Mouse (Mus musculus): ENCODE results near the gene Pxn. TPM values are rescaled to one million over a fixed set of nuclear protein-coding genes. Genes with fewer than 3 reads are reported as not detected.
A peak's percentile ranks its signal among the peaks of the same experiment; 100 is the strongest.
"Not testable (repeated sequence)": the region's sequence is repeated elsewhere in the genome, so short reads cannot be mapped to it uniquely, and the experiment has no call there.

Pxn gene
- total and polyA plus RNA-seq, 2 experiments from 2014 or later: 19.9 to 66.6 TPM

DNA sequence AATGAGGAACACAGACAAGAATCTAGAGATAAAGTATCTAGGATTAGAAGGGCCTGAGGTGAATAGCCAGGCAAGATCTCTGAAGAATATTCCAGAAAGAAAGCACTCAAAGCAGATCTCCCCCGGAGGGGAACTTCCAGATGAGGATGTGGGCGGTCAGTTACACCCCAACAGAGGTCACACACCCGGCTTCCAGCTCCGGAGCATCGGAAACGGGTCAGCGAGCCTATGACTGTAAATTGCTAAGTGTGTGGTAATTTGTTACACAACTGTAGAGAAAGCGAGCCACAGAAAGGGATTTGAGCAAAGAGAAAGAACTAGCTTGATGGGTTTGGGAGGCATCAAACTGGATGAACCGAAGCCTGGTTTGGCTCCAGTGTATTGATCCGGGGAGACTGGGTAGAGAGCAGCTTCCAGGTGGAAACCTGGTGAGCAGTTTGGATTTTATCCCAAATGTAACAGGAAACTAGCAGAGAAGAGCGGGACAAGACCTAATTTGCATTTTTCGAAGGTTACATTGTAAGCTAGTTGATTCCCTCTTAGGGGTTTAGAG lies 6.0 kb upstream of the Pxn start:
- Histone ChIP-seq H3K4me3 (ENCODE audit: low read depth, low read length) (no peak overlapping the region), H3K9ac (replicated peaks; ENCODE audit: low read depth, low read length) (no peak overlapping the region), H3K27ac (ENCODE audit: low read depth) (peak overlapping the region; percentile 43; the same call in 1 of the 2 replicates), H3K36me3 (replicated peaks; ENCODE audit: control insufficient read depth, insufficient read depth, low read length) (no peaks in the 10 kb centered on the region), H3K4me1 (ENCODE audit: control insufficient read depth, insufficient read depth) (no peaks in the 10 kb centered on the region), H3K27me3 (ENCODE audit: control insufficient read depth, insufficient read depth, low read length) (no peaks in the 10 kb centered on the region), H3K9me3 (replicated peaks; ENCODE audit: control insufficient read depth, low read length) (no peaks in the 10 kb centered on the region), H3K4me2 (ENCODE audit: low read depth, low read length) (no peak overlapping the region)
- DNase-seq (ENCODE audit: low spot score): no peak
- 62% methylated on average over 12 of the region's 12 CpGs for WGBS
- no peak for ATAC-seq (ENCODE audit: insufficient read depth, low read depth)
- TF ChIP-seq EP300 (IDR thresholded peaks at IDR 0.05; ENCODE audit: low read depth) (no peak), CTCF (IDR thresholded peaks at IDR 0.05; ENCODE audit: low read depth) (no peak)

DNA sequence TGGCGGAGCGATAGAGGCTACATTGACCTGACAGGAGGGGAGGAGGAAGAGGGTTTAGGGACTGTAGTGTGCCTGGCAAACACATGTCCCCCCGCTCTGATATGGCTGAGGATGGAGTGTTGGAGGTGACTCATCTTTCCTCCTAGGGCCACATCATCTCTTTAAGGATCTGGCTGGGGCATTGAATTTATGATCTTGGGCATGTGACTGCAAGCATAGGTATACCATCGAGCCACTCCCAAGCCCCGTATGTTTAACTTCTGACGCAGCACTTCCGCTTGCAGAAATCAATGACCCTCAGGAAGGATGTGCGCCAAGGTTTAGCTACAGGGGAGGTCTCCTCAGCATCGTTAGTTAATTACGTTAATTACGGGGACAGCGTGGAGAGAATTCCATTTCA lies 3.4 kb upstream of the Pxn start:
- no peaks in the 10 kb centered on the region for H3K36me3 ChIP-seq (replicated peaks; ENCODE audit: control insufficient read depth, insufficient read depth, low read length)
- H3K27ac ChIP-seq (ENCODE audit: low read depth): no peak overlapping the region
- no peak overlapping the region for H3K9ac ChIP-seq (replicated peaks; ENCODE audit: low read depth, low read length)
- no peaks in the 10 kb centered on the region for H3K9me3 ChIP-seq (replicated peaks; ENCODE audit: control insufficient read depth, low read length)
- 54% methylated on average over 12 of the region's 12 CpGs for WGBS
- DNase-seq (ENCODE audit: low spot score): no peak
- H3K27me3 ChIP-seq (ENCODE audit: control insufficient read depth, insufficient read depth, low read length): no peaks in the 10 kb centered on the region
- no peak overlapping the region for H3K4me3 ChIP-seq (ENCODE audit: low read depth, low read length)
- no peak for TF ChIP-seq CTCF (IDR thresholded peaks at IDR 0.05; ENCODE audit: low read depth)
- TF ChIP-seq EP300 (IDR thresholded peaks at IDR 0.05; ENCODE audit: low read depth): no peak
- peaks cover 10% of the 10 kb centered on the region for H3K4me1 ChIP-seq (ENCODE audit: control insufficient read depth, insufficient read depth)
- no peak overlapping the region for H3K4me2 ChIP-seq (ENCODE audit: low read depth, low read length)
- no peak for ATAC-seq (ENCODE audit: insufficient read depth, low read depth)

DNA sequence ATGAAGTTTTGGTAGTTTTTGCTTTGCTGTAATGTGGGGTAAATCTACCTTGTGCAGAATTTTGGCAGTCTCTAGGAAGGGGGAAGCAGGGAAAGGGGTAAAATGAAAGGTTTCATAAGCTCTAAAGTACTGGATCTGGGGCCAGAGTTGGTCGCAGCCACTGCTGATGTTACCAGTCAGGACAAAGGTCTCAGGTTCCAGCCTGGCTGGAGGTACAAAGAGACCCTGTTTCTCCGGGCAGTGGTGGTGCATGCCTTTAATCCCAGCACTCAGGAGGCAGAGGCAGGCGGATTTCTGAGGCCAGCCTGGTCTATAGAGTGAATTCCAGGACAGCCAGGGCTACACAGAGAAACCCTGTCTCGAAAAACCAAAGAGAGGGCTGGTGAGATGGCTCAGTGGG lies 859 bp upstream of the Pxn start:
- H3K9me3 ChIP-seq (replicated peaks; ENCODE audit: control insufficient read depth, low read length); H3K4me2 ChIP-seq (ENCODE audit: low read depth, low read length); H3K9ac ChIP-seq (replicated peaks; ENCODE audit: low read depth, low read length); H3K36me3 ChIP-seq (replicated peaks; ENCODE audit: control insufficient read depth, insufficient read depth, low read length); H3K27me3 ChIP-seq (ENCODE audit: control insufficient read depth, insufficient read depth, low read length); DNase-seq (ENCODE audit: low spot score); H3K27ac ChIP-seq (ENCODE audit: low read depth); ATAC-seq (ENCODE audit: insufficient read depth, low read depth); H3K4me3 ChIP-seq (ENCODE audit: low read depth, low read length): not testable (repeated sequence)
- 74% methylated on average over 4 of the region's 4 CpGs for WGBS
- H3K4me1 ChIP-seq (ENCODE audit: control insufficient read depth, insufficient read depth): peaks cover 30% of the 10 kb centered on the region

DNA sequence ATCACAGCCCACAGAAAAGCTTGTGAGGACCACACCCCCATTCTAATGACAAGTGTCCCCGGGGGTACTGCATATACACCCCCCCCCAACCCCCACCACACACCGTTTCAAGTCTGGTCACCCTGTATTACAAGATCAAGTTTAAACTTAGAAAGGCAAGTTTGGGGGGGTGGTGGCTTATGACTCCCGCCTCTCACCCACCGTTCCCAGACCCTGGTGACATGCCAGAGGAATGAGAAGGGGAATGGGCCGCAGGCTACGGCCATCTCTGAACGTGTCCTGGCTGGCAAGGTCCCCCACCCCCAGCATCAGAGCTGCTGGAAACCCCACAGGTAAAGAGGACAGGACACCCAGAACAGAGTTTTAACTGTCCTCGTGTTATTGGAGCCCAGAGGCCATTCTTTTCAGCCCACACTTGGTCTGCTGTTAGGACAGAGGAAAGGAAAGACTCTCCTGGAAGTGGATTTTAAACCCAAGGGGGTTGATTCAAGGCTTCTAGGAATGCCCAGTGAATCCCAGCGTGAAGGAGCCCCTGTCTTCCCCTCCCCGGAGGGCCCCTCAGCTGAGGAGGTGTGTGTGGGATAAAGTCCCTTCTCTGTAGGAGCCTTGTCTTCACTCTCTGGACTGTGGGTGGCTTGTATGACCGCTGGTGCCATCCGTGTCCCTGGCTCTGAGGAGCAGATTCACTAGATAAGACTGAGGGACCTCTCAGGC lies 948 bp downstream of the Pxn start:
- peak; percentile 8 for DNase-seq (ENCODE audit: low spot score)
- peak overlapping the region; percentile 81 for H3K4me2 ChIP-seq (ENCODE audit: low read depth, low read length)
- no peaks in the 10 kb centered on the region for H3K9me3 ChIP-seq (replicated peaks; ENCODE audit: control insufficient read depth, low read length)
- H3K36me3 ChIP-seq (replicated peaks; ENCODE audit: control insufficient read depth, insufficient read depth, low read length): no peaks in the 10 kb centered on the region
- no peak for TF ChIP-seq CTCF (IDR thresholded peaks at IDR 0.05; ENCODE audit: low read depth)
- no peak for TF ChIP-seq EP300 (IDR thresholded peaks at IDR 0.05; ENCODE audit: low read depth)
- H3K9ac ChIP-seq (replicated peaks; ENCODE audit: low read depth, low read length): peak overlapping the region; percentile 91
- peak overlapping the region; percentile 81 for H3K4me3 ChIP-seq (ENCODE audit: low read depth, low read length)
- no peaks in the 10 kb centered on the region for H3K27me3 ChIP-seq (ENCODE audit: control insufficient read depth, insufficient read depth, low read length)
- H3K4me1 ChIP-seq (ENCODE audit: control insufficient read depth, insufficient read depth): peaks cover 30% of the 10 kb centered on the region
- WGBS: 7% methylated on average over 12 of the region's 12 CpGs
- peak overlapping the region; percentile 83 for H3K27ac ChIP-seq (ENCODE audit: low read depth)
- no peak for ATAC-seq (ENCODE audit: insufficient read depth, low read depth)

DNA sequence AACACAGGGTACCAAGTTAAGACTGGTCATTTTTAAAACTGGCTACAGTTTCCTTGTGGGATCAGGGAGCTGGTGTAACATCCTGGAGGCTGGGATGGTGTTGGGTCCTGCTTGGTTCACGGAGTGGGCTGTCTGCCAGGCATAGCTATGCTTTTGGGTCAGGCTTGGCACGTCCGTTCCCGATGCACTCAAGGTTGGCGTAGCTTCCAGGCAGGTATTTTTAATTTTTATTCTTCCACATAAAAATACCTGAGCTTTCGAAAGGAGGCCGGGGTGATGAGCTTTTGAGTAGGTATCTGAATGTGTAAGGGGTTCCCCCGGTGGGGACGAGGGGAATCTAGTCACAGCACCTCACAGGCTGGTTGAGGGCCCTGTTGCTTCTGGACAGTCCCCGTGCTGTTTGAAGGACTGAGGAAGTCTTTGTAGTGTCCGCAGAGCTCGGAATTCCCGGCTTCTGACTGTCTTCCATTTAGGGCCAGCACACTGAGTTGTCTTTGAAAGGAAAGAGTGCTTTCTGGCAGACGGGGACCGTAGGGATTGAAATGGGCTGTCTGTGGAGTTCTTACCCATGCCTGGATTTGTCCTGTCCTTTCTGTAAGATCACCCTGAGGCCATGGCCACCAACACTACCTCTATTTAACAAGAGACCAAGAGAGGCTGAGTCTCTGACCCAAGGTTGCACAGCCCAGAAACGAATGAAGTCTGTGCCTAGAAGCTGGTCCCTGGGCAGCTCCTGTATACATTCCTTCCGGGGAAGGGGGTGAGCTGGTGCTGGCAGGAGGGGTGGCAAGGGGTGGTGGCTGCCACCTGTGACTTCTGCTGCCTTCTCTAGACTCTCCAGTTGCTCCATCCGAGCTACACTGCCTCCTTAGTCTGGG lies 1.7 kb downstream of the Pxn start:
- Histone ChIP-seq H3K9ac (replicated peaks; ENCODE audit: low read depth, low read length) (peak overlapping the region; percentile 91), H3K27me3 (ENCODE audit: control insufficient read depth, insufficient read depth, low read length) (no peaks in the 10 kb centered on the region), H3K4me3 (ENCODE audit: low read depth, low read length) (peak overlapping the region; percentile 81), H3K4me2 (ENCODE audit: low read depth, low read length) (peak overlapping the region; percentile 81), H3K36me3 (replicated peaks; ENCODE audit: control insufficient read depth, insufficient read depth, low read length) (no peaks in the 10 kb centered on the region), H3K9me3 (replicated peaks; ENCODE audit: control insufficient read depth, low read length) (no peaks in the 10 kb centered on the region), H3K4me1 (ENCODE audit: control insufficient read depth, insufficient read depth) (peaks cover 30% of the 10 kb centered on the region), H3K27ac (ENCODE audit: low read depth) (peak overlapping the region; percentile 83)
- no peak for TF ChIP-seq CTCF (IDR thresholded peaks at IDR 0.05; ENCODE audit: low read depth)
- no peak for TF ChIP-seq EP300 (IDR thresholded peaks at IDR 0.05; ENCODE audit: low read depth)
- WGBS: 23% methylated on average over 18 of the region's 18 CpGs
- DNase-seq (ENCODE audit: low spot score): no peak
- no peak for ATAC-seq (ENCODE audit: insufficient read depth, low read depth)
